Mouse (Mus musculus) liver, adult 2 months (tissue): ENCODE measurements at regions not wholly inside any gene's neighbourhood (a gene's known extent, or its start where the extent isn't known, plus 50 kb on each side); places are given as distances from the start of the nearest gene placed in this dataset.

Experiments used
- CTCF ChIP-seq: fragments of 200-500 bp; IDR thresholded peaks from 2 replicates; pipeline ENCODE4 v1.5.1; 2011; ENCODE audit warnings: low read depth, low read length, control low read depth
- POLR2A ChIP-seq: fragments of 200-500 bp; IDR thresholded peaks from 2 replicates; pipeline ENCODE4 v1.6.1; 2011; ENCODE audit warnings: low read length, control low read depth; ENCODE audit not compliant: insufficient read depth; ENCODE audit errors: extremely low read depth

GRCm38 (mm10) chr1:78907591-78907990 lies 91.0 kb downstream of the Kcne4 start:
- no peak for TF ChIP-seq POLR2A
- no peak for TF ChIP-seq CTCF
